Mouse (Mus musculus) large intestine, adult 2 months (tissue): ENCODE data around the gene Fxyd7. TPM values are rescaled to one million over a fixed set of nuclear protein-coding genes. Genes with fewer than 3 reads are reported as not detected.

Experiments
- DNase-seq: peaks from one replicate; pipeline ENCODE4 v3.0.0-alpha.2; 2012; ENCODE audit warnings: low read depth, low spot score
- WGBS: fragments of 180-500 bp; shearing (Covaris S2); methylation state at CpG from one replicate; pipeline ENCODE4 v1.1.7; 2018; 5-methylcytosine and 5-hydroxymethylcytosine counted together
- polyA plus RNA-seq: library from polyadenylated mRNA; depleted of rRNA; stranded (reverse); fragments of >200 nt; gene quantifications from 2 replicates; pipeline ENCODE4 v1.2.3, GENCODE M21; 2012

The Fxyd7 gene
- polyA plus RNA-seq, 1 experiment: 4.2 TPM

DNA sequence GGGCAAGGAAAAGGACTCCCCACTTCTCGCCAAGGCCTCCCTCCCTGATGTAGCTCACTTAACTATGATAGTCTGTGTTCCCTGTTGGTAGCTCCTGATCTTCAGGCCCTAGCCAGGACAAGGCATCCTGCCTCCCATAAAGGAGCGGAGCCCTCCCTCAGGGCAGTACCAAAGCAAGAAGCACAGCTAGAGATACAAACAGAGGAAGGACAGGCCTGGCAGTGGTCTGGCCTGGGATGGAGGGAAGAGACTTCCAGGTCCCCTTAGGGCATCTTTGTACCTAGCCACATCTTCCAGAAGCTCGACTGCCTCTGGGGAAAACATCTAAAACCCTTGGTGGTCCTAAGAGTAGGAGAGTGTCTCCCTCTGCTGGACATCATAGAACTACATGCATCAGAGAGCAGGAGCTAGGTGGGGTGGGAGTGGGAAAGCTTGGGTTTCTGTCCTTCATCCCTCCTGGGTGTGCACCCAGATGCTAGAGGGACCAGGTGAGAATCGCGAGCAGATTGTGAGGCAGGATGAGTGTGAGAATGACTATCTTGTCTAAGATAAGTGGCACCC, 26.7 kb upstream of the Fxyd7 start:
- 44% methylated on average over 5 of the region's 5 CpGs for WGBS
- DNase-seq: no peak

DNA sequence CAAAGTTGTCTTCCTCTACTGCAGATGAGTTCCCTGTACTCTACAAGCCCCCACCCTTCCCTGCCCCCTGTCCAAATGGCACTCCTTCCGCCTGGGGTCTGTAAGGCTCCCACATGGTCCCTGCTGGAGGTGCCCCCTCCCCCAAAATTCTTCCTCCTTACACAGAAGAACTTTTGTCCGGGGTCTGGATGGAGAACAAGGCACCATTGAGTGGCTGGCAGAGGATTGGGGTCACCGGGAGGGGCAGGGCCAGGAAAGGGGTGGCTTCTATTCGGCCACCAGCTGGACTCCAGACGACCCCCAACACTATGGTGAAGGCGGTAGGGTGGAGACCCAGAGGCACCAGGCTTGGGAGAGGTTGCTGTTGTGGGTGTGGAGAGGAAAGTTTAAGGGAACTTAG, 26.2 kb upstream of the Fxyd7 start:
- 62% methylated on average over 6 of the region's 6 CpGs for WGBS
- no peak for DNase-seq

- WGBS: 22% methylated on average over 5 of the region's 5 CpGs
- no peak for DNase-seq
These were observed 25.2 kb upstream of the Fxyd7 start, which contains the start of gene Fxyd3 for GRCm38 (mm10) chr7:31076492-31076891. Gene Fxyd3 (minus strand): TSS chr7:31076704.

- DNase-seq: no peak
- WGBS: 25% methylated on average over 5 of the region's 5 CpGs
These were observed 23.4 kb upstream of the Fxyd7 start for GRCm38 (mm10) chr7:31074713-31075069.

GRCm38 (mm10) chr7:31074061-31074712, 22.9 kb upstream of the Fxyd7 start:
- WGBS: 22% methylated on average over 7 of the region's 7 CpGs
- no peak for DNase-seq

DNA sequence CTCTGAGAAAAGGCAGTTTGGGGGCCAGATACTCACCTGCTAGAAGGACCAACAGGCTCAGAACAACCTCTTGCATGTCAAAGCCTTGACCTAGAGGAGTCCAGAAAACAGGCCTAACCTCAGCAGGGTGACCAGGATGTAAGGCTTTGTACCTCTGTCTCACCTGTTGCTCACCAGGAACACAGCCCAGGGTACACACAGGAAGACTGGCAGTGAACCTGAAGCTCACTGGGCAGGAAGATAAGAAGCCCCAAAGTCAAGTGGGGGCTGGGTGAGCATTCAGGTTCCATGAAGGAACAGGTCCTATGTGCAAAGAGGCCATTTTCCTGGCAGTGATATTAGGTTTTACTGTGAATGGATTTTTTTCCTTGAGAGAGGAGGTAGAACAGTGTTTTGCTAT, 22.3 kb upstream of the Fxyd7 start:
- no peak for DNase-seq

GRCm38 (mm10) chr7:31072326-31072725, 21.1 kb upstream of the Fxyd7 start:
- WGBS: 19% methylated on average over 9 of the region's 9 CpGs
- no peak for DNase-seq

GRCm38 (mm10) chr7:31070324-31070723, 19.1 kb upstream of the Fxyd7 start:
- 87% methylated on average over 6 of the region's 6 CpGs for WGBS

GRCm38 (mm10) chr7:31069491-31069890, 18.2 kb upstream of the Fxyd7 start:
- no peak for DNase-seq
- WGBS: 85% methylated on average over 14 of the region's 14 CpGs

More at GRCm38 (mm10) chr7:31070324-31070723, 19.1 kb upstream of the Fxyd7 start:
- no peak for DNase-seq

GRCm38 (mm10) chr7:31067836-31068235, 16.6 kb upstream of the Fxyd7 start:
- 35% methylated on average over 5 of the region's 5 CpGs for WGBS
- no peak for DNase-seq

DNA sequence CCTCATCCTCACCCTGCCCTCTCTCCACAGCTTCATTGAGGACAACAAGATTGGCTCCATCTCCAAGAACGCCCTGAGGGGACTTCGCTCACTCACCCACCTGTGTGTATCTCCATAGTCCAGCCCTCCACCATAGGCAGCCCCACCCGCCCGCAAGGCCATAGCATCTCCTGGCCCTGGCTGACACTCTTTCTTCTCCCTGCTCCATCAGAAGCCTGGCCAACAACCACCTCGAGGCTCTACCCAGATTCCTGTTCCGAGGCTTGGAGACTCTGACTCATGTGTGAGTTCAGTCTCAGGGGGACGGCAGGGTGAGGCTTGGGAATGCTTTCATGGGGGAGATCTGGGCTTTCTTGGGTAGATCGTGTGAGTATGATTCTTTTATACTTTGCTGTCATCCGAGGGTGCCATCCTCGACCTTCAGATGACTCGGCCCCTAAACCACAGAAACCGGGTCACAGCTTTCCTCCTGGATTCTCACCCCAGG, 11.8 kb upstream of the Fxyd7 start:
- WGBS: 79% methylated on average over 12 of the region's 12 CpGs
- no peak for DNase-seq

GRCm38 (mm10) chr7:31060621-31061010, 9.3 kb upstream of the Fxyd7 start:
- DNase-seq: no peak
- WGBS: 90% methylated on average over 7 of the region's 7 CpGs

DNA sequence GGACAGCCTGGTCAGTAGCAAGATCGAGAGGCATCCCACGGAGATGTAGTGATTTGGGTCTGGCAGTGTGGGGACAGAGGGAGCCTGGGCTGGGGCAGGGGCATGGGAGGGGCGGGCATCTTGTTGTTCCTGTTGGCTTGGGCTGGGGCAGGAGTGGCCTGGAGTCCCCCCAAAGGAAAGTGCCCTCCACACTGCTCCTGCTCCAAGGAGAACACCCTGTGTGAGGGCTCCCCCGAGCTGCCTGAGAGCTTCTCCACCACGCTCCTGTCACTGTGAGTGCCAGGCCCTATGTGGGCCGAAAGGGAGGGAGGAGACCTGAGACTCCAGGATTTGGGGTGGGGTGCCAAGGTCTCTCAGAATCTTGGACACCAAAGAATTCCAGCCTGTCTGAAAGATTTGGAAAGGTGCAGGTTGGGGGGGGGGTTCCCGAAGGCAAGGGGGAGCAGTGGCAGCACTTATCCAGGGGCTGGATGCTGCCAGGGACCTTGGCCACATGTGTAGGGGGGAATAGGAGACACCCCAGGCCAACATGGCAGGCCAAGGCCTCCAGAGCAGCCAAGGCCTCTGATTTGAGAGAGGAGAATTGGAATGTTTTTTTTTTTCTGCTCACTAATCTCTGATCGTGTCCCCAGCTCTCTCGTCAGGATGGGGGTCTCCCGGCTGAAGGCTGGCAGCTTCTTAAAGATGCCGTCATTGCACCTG, 8.8 kb upstream of the Fxyd7 start:
- DNase-seq: no peak
- 77% methylated on average over 11 of the region's 11 CpGs for WGBS

DNA sequence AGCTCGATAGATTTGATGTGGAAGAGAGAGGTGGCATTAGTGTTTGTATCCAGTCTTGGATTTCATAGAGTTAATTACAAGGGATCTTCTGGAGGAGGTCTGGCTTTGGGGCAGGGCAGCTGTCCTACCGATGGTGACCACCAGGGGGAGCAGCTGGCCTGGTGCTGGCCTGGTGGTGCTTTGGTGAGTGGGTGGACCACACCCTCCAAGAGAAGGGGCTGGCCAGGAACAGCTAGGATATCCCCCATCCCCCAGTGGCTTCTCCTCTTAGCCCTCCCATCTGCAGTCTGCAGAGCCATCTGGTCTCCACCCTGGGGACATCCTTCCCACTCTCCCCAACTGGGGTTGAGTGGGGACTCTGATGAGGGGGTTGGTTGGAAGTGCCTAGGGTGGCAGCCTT, 7.8 kb upstream of the Fxyd7 start, which contains the start of gene Lgi4:
Gene Lgi4, plus strand, starts transcription at position 235 of the 400 bp plus-strand sequence.
- WGBS: 4% methylated on average over 2 of the region's 2 CpGs

DNA sequence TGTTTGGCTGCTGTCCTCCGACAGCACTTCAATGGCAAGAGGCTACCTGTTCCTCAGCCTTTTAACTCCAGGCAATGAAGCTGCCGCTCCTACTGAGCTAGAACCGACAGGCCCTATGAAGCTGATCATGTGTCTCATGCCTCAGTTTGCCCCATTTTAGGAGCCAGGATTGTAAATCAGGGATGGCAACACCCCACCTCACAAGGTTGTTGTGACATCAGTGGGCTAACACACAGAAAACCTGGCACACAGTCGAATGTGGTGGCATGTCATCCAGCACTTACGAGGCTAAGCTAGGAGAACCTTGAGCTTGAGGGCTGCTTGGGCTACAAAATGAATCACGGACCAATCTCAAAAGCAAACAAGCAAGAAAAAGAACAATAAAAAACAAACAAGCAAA, 6.9 kb upstream of the Fxyd7 start:
- WGBS: 82% methylated on average over 6 of the region's 6 CpGs
- DNase-seq: no peak

More for the DNA sequence above, 7.8 kb upstream of the Fxyd7 start, which contains the start of gene Lgi4:
- DNase-seq: no peak

GRCm38 (mm10) chr7:31057730-31058129, 6.5 kb upstream of the Fxyd7 start:
- 72% methylated on average over 5 of the region's 5 CpGs for WGBS
- DNase-seq: no peak

GRCm38 (mm10) chr7:31057071-31057470, 5.8 kb upstream of the Fxyd7 start, which contains the start of gene Fxyd1:
Gene Fxyd1 (minus strand): TSS chr7:31057199.
- DNase-seq: no peak
- WGBS: 49% methylated on average over 2 of the region's 2 CpGs

- 75% methylated on average over 7 of the region's 7 CpGs for WGBS
- no peak for DNase-seq
These were observed 5.2 kb upstream of the Fxyd7 start for GRCm38 (mm10) chr7:31056448-31056847.

- WGBS: 58% methylated on average over 4 of the region's 4 CpGs
- no peak for DNase-seq
These were observed 4.6 kb upstream of the Fxyd7 start for GRCm38 (mm10) chr7:31055883-31056282.

DNA sequence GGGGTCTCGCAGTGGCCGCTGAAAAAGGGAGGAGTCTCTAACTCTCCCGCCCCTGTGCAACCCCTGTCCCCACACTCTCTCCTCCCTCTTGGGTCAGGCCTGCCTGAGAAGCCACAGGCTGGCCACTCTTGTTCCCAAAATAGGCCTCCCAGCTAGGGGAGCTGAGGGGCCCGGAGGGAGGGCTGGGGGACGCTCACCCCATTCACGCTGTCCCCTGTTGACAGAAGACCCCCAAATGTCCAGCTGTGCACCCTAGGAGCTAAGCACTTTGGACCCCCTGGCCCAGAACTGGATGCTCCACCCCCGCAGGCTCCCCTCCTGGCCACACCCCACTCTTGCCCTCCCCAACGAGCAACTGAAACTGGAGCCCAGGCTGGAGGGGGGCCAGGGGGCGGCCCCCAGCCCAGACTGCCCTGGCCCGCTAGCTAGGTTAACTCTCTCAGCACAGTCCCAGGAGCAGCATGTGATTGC, 4.1 kb upstream of the Fxyd7 start:
- DNase-seq: no peak
- 22% methylated on average over 10 of the region's 10 CpGs for WGBS
